Mouse (Mus musculus) megakaryocyte, embryonic 14.5 days (primary cell): ENCODE data around the gene Olfr1427.

Experiments
- FLI1 ChIP-seq: IDR thresholded peaks from 2 replicates; pipeline ENCODE4 v1.6.1; 2012; ENCODE audit warnings: low read length, inconsistent platforms, mixed read lengths
- GATA1 ChIP-seq: IDR thresholded peaks from 3 replicates; pipeline ENCODE4 v1.6.1; 2012; ENCODE audit warnings: mixed read lengths, low read length, inconsistent platforms, borderline replicate concordance

- TF ChIP-seq GATA1 (no peak), FLI1 (no peak)
Measured at GRCm38 (mm10) chr19:12116464-12116863, 13.3 kb upstream of the Olfr1427 start.
